Mouse (Mus musculus) myocyte (in vitro differentiated cells): ENCODE data around the gene Tmem208.

Experiments
- POLR2A ChIP-seq: IDR thresholded peaks from one replicate; pipeline ENCODE4 v1.6.1; 2011; ENCODE audit warnings: low read depth, mild to moderate bottlenecking, control low read depth, moderate library complexity; ENCODE audit not compliant: insufficient read length
- TCF12 ChIP-seq: IDR thresholded peaks from one replicate; pipeline ENCODE4 v1.6.1; 2011; ENCODE audit warnings: mild to moderate bottlenecking, control low read depth; ENCODE audit not compliant: poor library complexity, insufficient read depth, severe bottlenecking
- TCF3 ChIP-seq: IDR thresholded peaks from one replicate; pipeline ENCODE4 v1.6.1; 2011; ENCODE audit warnings: low read depth, control low read depth; ENCODE audit not compliant: insufficient read length

DNA sequence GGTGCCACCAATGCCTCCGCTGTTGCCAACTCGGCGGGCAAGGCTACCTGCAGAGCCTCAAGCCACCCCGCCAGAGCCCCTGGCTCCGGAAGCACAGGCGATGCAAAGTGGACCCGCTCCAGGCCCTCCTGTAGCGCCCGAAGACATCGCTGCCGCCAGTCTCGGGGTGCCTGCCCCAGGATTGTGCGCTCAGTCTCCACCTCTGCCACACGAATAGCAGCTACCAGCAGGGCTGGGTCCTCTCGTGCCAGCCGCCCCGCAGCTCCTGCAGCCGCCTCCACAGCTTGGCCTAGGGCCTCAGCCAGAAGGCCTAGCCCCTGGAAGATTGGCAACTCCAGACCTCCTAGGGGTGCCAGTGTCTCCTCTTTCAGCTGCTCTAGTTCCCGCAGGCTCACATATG is 32.7 kb upstream of the Tmem208 start:
- TF ChIP-seq TCF12 (no peak), TCF3 (no peak), POLR2A (no peak)
